Mouse (Mus musculus) urinary bladder, postnatal 36 days (tissue): ENCODE results near the gene Hist1h1t.

Experiments used
- DNase-seq, 2 experiments: peaks; one replicate each; pipeline ENCODE4 v3.0.0; 2022; ENCODE audit warnings: low spot score in 2 of 2, mixed read lengths in 1 of 2

Gene Hist1h1t

DNA sequence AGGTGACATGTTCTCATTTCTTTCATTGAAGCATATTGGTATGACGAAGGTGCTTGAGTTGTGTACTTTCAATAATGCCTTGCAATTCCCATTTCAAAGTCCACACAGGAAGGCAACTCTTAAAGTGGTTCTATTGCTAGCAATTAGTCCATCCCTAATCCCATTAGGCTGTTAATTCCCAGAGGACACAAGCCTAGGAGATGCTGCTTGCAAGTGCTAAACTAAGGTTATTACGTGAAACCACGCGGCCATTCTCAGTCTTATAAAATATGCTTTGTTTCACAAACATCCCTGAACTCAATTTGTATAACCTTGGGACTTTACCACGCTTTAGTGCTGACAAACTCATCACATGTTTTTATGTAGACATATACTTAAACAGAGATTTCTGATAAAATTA lies 41.5 kb downstream of the Hist1h1t start:
- DNase-seq: no peak

DNA sequence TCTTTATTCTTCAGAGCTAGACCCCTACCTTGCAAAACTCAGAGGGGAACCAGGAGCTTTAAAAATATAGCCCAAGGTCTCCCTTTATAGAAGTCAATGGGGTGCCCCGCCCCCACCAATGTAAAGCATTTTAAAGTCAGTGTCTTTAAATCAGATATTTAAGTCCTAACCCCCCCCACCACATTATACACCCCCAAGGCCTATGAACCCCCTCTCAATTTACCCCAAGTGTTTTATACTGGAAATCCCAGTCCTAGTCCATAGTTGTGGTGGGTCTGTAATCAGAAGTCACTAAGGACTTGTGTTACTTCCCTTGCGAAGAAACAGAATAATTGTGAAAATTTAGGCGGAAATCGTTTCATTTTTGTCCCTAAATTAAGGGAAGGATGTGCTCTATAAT lies 42.4 kb downstream of the Hist1h1t start:
- DNase-seq: no peak

DNA sequence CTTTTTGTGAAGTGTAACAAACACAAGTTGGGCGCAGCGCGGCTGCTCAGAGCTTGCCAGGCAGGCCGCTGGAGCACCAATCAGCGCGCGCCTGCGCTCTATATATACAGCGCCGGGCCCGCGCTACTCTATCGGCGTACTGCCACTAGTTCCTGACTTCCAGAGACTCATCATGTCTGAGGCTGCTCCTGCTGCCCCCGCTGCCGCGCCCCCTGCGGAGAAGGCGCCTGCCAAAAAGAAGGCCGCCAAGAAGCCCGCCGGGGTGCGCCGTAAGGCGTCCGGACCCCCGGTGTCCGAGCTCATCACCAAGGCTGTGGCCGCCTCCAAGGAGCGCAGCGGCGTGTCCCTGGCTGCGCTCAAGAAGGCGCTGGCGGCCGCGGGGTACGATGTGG lies 43.1 kb downstream of the Hist1h1t start, which contains the start of gene Hist1h1c:
TSS of gene Hist1h1c (plus strand) at position 132 of the 392 bp plus-strand sequence.
- peak; percentile 86 to 93 for DNase-seq

DNA sequence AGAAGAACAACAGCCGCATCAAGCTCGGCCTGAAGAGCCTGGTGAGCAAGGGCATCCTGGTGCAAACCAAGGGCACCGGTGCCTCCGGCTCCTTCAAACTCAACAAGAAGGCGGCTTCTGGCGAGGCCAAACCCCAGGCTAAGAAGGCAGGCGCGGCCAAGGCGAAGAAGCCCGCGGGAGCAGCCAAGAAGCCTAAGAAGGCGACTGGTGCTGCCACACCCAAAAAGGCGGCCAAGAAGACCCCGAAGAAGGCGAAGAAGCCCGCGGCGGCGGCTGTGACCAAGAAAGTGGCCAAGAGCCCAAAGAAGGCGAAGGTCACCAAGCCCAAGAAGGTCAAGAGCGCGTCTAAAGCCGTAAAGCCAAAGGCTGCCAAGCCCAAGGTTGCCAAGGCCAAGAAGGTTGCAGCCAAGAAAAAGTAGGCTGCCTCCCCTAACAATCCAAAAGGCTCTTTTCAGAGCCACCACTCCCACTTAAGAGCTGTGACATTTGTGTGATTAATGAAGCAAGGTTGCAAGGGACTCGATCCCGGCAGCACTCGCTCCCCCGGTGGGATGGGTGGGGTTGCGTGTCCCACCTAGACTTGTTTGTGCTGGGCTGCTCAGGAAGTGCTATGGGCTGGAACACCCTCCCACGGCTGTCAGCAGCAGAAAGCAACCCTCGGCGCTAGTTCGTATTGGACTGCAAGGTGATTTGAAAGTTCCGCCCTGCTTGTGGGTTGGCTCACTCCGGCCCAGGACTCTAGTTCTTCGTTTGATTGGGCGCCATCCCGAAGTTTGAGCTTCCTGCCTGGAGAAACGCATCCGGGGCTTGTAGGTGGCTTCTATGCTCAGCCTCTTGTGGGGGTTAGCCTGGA lies 43.7 kb downstream of the Hist1h1t start:
- peak; percentile 86 to 94 for DNase-seq

DNA sequence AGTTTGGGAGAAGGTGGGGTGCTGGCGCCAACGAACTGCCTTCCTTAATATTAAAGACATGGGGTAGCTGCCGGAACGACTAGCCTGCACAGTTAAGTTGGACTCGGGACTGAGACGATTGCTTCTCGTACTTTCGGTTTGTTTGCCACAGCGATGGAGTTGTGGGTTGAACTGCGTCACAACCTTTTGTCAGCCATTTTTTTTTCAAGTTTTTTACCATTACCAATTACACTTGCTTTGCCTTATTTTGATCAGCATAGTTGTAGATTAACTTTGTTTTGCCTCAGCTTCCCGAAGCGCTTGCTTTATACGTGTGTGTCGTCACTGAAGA lies 44.3 kb downstream of the Hist1h1t start:
- no peak for DNase-seq

DNA sequence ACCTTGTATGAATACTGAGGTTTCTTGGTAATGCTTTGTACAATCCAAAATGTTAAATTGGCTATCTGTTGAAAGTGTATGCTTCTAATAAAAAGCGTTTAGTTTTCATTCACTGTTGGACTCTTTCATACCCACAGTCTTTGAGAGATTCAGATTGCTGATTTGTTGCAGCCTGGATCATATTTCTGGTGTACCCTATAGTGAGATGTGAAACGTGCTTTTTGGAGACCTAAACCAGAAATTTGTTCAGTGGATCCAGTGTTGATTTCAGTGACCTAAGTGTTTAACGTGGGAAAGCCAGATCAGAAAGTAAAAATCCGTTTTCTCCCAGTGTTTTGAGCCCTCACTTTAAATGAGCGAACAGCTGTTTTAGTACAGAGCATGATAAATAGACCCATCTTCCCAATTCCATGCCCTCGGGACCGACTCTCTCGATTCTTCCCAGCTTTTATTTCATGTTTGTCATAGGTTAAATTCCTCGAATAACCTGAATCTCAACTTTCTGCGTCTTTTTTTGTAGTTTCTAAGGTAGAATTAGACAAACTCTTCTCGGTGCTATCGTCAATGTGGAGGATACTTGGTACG lies 44.7 kb downstream of the Hist1h1t start:
- DNase-seq: no peak

DNA sequence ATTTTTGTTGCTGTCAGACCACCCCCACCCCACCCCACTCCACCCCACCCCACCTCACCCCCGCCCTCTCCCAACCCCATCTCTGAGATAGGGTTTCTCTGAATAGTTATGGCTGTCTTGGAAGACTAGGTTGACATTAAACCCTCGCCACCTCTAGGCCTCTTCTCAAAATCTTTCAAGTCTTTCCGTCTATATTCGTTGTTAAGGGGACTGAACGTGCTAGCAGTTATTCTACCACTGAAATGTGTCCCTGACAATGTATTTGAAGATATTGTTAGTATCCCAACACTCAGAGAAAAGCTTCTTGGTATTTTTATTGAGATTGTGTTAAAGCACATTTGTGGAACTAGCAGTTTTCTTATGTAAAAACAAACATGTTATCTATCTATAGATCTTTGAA lies 45.3 kb downstream of the Hist1h1t start:
- no peak for DNase-seq

DNA sequence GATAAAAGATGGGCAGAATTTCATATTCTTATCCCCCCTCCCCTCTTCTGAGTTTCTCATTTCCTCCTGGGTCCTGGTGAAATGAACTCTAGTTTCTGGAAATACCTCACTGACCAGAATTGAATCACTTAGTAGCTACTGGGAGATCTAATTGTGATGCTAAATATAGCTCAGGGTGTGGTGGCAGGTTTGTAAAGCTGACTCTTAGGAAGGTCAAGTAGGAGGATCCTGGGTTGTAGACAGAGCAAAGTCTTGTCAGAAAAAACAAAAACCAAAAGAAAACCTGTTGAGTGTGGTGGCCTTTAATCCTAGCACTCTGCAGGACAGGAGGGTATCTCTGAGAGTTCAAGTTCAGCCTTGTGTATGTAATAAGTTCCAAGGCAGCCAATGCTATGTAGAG lies 46.4 kb downstream of the Hist1h1t start:
- no peak for DNase-seq

DNA sequence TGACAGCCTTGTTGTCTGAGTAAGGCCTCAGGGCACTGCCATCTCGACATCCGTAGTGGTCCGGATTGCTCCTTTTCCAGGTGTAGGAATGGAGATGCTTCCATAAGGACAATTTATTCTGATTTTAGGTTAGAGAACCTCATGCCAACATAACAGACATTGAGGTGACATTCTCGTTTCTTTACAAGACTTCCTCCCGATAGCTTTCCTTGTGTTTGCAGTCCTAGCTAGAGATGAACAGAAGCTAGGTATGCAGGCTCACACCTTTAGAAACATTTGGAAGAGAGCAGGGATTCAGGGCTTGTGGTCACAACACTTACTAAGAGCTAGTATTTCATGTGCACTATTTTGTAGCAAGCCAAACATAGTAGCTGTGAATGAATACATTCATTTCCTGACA lies 47.6 kb downstream of the Hist1h1t start:
- DNase-seq: no peak

DNA sequence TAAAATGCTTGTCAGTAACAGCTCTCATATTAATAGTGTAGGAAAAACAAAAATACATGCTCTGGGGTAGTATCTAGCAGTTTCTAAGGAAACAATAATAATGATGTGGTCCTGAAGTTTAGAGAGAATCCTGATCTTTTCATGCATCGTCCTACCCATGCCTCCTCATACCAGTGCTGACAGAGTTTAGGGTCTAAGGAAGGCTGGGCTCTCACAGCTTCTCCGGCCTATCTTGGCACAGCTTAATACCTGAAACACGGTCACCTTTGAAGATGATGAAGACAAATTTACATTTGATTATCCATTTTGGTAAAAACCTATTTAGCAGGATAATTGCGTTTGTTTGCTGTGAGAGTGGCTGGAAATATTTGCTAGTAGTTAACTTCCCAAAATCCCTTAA lies 48.3 kb downstream of the Hist1h1t start:
- no peak for DNase-seq

DNA sequence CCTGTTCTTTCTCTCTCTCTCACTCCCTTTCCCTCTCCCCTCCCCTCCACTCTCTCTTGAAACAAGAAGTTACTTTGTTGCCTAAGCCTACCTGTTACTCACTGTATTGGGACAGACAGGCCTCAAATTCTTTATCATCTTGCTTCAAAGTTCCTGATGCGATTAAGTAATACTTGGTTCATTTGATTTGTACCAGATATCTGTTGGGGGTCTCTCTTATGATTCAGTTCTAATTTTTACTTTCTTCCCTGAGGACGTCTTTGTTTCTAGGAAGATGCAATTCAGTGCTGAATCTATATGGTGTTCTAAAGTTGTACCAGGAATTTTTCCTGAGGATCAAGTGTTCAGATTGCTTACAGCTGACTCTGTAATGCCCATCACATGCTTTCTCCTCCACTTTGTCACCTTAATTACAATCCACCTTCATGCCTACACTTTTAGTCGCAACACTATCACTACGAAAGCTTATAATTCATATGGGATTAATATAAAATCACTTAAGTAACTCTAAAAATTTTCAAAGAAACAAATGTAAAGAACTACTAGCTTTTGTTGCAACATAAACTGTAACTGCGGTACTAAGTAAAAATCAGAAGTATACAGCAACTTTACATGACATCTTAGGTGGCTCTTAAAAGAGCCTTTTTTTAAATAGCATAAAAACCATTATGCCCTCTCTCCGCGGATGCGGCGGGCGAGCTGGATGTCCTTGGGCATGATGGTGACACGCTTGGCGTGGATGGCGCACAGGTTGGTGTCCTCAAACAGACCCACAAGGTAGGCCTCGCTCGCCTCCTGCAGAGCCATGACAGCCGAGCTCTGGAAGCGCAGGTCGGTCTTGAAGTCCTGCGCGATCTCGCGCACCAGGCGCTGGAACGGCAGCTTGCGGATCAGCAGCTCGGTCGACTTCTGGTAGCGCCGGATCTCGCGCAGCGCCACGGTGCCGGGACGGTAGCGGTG lies 49.1 kb downstream of the Hist1h1t start:
- no peak for DNase-seq

DNA sequence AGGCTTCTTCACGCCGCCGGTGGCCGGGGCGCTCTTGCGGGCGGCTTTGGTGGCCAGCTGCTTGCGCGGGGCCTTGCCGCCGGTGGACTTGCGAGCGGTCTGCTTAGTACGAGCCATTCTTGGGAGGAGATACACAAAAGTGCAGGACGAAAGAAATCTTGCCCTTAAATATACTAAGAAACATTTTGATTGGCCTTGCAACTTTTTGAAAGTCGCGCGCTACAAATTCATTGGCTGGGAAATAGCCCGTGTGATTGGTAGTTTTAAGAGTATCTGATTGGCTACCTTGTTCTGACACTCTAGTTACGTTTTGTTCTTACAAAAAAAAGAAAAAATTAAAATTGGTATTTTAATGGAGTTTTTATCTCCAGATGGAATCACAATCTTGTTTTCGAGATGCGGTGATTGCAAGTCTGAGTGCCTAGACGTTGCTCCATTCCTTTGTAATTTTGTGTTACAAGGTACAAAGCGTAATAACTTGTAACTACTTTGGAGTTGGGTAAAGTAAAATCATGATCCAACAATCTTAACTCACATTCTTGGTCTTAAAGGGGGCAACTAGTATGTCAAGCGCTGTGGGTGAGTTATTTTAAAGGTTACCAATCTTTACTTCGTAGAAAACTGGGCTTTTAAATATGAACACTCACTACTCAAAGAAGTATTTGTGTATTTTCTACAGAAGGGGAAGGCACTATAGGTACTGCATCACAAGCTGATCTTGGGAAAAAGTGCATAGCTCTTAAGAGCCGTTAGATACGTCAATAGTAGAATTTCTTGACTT lies 50.0 kb downstream of the Hist1h1t start, which contains the start of gene Hist1h3c:
TSS of gene Hist1h3c (minus strand) at position 222 of the 781 bp plus-strand sequence.
- peak; percentile 72 to 82 for DNase-seq
